Mouse (Mus musculus): ENCODE results near the gene Gdf15. TPM values are rescaled to one million over a fixed set of nuclear protein-coding genes. Genes with fewer than 3 reads are reported as not detected.

The Gdf15 gene
- total and polyA plus RNA-seq, 3 experiments: 0.15 to 0.63 TPM; not detected in 1

Other genes starting within 250 kb of the Gdf15 start
- 3.0 and 3.3 TPM in 2 replicates for gene Crtc1, start 192.9 kb downstream of the Gdf15 start, total RNA-seq (2012; rRNA removed)
- gene Crtc1, start 192.9 kb downstream of the Gdf15 start, polyA plus RNA-seq (2012; ENCODE audit: insufficient read depth in 1 of 2, insufficient read length in 2 of 2, low read depth in 1 of 2, low replicate concordance in 2 of 2, missing spikeins in 1 of 2): 10 to 100 TPM in 1 of 2 experiments, not detected in 1; 18.0 TPM
- 7.6 and 8.0 TPM in 2 replicates for gene Klhl26, start 155.5 kb downstream of the Gdf15 start, total RNA-seq (2012; rRNA removed)
- gene Klhl26, start 155.5 kb downstream of the Gdf15 start, polyA plus RNA-seq (2012; ENCODE audit: insufficient read depth in 1 of 2, insufficient read length in 2 of 2, low read depth in 1 of 2, low replicate concordance in 2 of 2, missing spikeins in 1 of 2): 10 to 100 TPM in 1 of 2 experiments, not detected in 1; 11.4 TPM
- gene Tmem59l, start 145.1 kb downstream of the Gdf15 start, total RNA-seq (2012; rRNA removed): not detected in 2 replicates
- not detected for gene Tmem59l, start 145.1 kb downstream of the Gdf15 start, polyA plus RNA-seq (2012; ENCODE audit: insufficient read depth in 1 of 2, insufficient read length in 2 of 2, low read depth in 1 of 2, low replicate concordance in 2 of 2, missing spikeins in 1 of 2)
- gene Crlf1, start 139.3 kb downstream of the Gdf15 start, total RNA-seq (2012; rRNA removed): 3.8 and 6.6 TPM in 2 replicates
- gene Crlf1, start 139.3 kb downstream of the Gdf15 start, polyA plus RNA-seq (2012; ENCODE audit: insufficient read depth in 1 of 2, insufficient read length in 2 of 2, low read depth in 1 of 2, low replicate concordance in 2 of 2, missing spikeins in 1 of 2): 10 to 100 TPM in 1 of 2 experiments, not detected in 1; 26.6 TPM
- gene Rex1bd, start 125.7 kb downstream of the Gdf15 start, total RNA-seq (2012; rRNA removed): 200 and 204 TPM in 2 replicates
- gene Rex1bd, start 125.7 kb downstream of the Gdf15 start, polyA plus RNA-seq (2012; ENCODE audit: insufficient read depth in 1 of 2, insufficient read length in 2 of 2, low read depth in 1 of 2, low replicate concordance in 2 of 2, missing spikeins in 1 of 2): 100 to 1,000 TPM in 1 of 2 experiments, not detected in 1; 145 TPM
- gene Uba52, start 121.7 kb downstream of the Gdf15 start, total RNA-seq (2012; rRNA removed): 3,582 and 3,633 TPM in 2 replicates
- gene Uba52, start 121.7 kb downstream of the Gdf15 start, polyA plus RNA-seq (2012; ENCODE audit: insufficient read depth in 1 of 2, insufficient read length in 2 of 2, low read depth in 1 of 2, low replicate concordance in 2 of 2, missing spikeins in 1 of 2): 1,000 to 10,000 TPM in 1 of 2 experiments, not detected in 1; 2,814 TPM
- 212 and 215 TPM in 2 replicates for gene Fkbp8, start 104.7 kb downstream of the Gdf15 start, total RNA-seq (2012; rRNA removed)
- gene Fkbp8, start 104.7 kb downstream of the Gdf15 start, polyA plus RNA-seq (2012; ENCODE audit: insufficient read depth in 1 of 2, insufficient read length in 2 of 2, low read depth in 1 of 2, low replicate concordance in 2 of 2, missing spikeins in 1 of 2): 100 to 1,000 TPM in 1 of 2 experiments, not detected in 1; 349 TPM
- 49.1 and 54.4 TPM in 2 replicates for gene Kxd1, start 104.5 kb downstream of the Gdf15 start, total RNA-seq (2012; rRNA removed)
- gene Kxd1, start 104.5 kb downstream of the Gdf15 start, polyA plus RNA-seq (2012; ENCODE audit: insufficient read depth in 1 of 2, insufficient read length in 2 of 2, low read depth in 1 of 2, low replicate concordance in 2 of 2, missing spikeins in 1 of 2): 10 to 100 TPM in 1 of 2 experiments, not detected in 1; 77.4 TPM
- 10.8 and 12.4 TPM in 2 replicates for gene Ell, start 93.0 kb downstream of the Gdf15 start, total RNA-seq (2012; rRNA removed)
- 10 to 100 TPM in 1 of 2 experiments, not detected in 1; 25.9 TPM for gene Ell, start 93.0 kb downstream of the Gdf15 start, polyA plus RNA-seq (2012; ENCODE audit: insufficient read depth in 1 of 2, insufficient read length in 2 of 2, low read depth in 1 of 2, low replicate concordance in 2 of 2, missing spikeins in 1 of 2)
- 84.1 and 90.9 TPM in 2 replicates for gene Isyna1, start 38.1 kb downstream of the Gdf15 start, total RNA-seq (2012; rRNA removed)
- gene Isyna1, start 38.1 kb downstream of the Gdf15 start, polyA plus RNA-seq (2012; ENCODE audit: insufficient read depth in 1 of 2, insufficient read length in 2 of 2, low read depth in 1 of 2, low replicate concordance in 2 of 2, missing spikeins in 1 of 2): 100 to 1,000 TPM in 1 of 2 experiments, not detected in 1; 189 TPM
- gene Ssbp4, start 23.6 kb downstream of the Gdf15 start, total RNA-seq (2012; rRNA removed): 80.2 and 84.9 TPM in 2 replicates
- 100 to 1,000 TPM in 1 of 2 experiments, not detected in 1; 212 TPM for gene Ssbp4, start 23.6 kb downstream of the Gdf15 start, polyA plus RNA-seq (2012; ENCODE audit: insufficient read depth in 1 of 2, insufficient read length in 2 of 2, low read depth in 1 of 2, low replicate concordance in 2 of 2, missing spikeins in 1 of 2)
- 0.20 and 0.39 TPM in 2 replicates for gene Lrrc25, start 16.3 kb downstream of the Gdf15 start, total RNA-seq (2012; rRNA removed)
- gene Lrrc25, start 16.3 kb downstream of the Gdf15 start, polyA plus RNA-seq (2012; ENCODE audit: insufficient read depth in 1 of 2, insufficient read length in 2 of 2, low read depth in 1 of 2, low replicate concordance in 2 of 2, missing spikeins in 1 of 2): 1 to 10 TPM in 1 of 2 experiments, not detected in 1; 1.1 TPM
- gene Pgpep1, start 27.9 kb upstream of the Gdf15 start, total RNA-seq (2012; rRNA removed): 12.6 and 13.7 TPM in 2 replicates
- gene Pgpep1, start 27.9 kb upstream of the Gdf15 start, polyA plus RNA-seq (2012; ENCODE audit: insufficient read depth in 1 of 2, insufficient read length in 2 of 2, low read depth in 1 of 2, low replicate concordance in 2 of 2, missing spikeins in 1 of 2): 10 to 100 TPM in 1 of 2 experiments, not detected in 1; 19.5 TPM
- gene Lsm4, start 40.8 kb upstream of the Gdf15 start, total RNA-seq (2012; rRNA removed): 152 and 172 TPM in 2 replicates
- 1,000 to 10,000 TPM in 1 of 2 experiments, 100 to 1,000 TPM in 1; 514 to 2,024 TPM for gene Lsm4, start 40.8 kb upstream of the Gdf15 start, polyA plus RNA-seq (2012; ENCODE audit: insufficient read depth in 1 of 2, insufficient read length in 2 of 2, low read depth in 1 of 2, low replicate concordance in 2 of 2, missing spikeins in 1 of 2)
- gene Jund, start 66.5 kb upstream of the Gdf15 start, total RNA-seq (2012; rRNA removed): 11.1 and 16.5 TPM in 2 replicates
- 10 to 100 TPM in 1 of 2 experiments, not detected in 1; 18.8 TPM for gene Jund, start 66.5 kb upstream of the Gdf15 start, polyA plus RNA-seq (2012; ENCODE audit: insufficient read depth in 1 of 2, insufficient read length in 2 of 2, low read depth in 1 of 2, low replicate concordance in 2 of 2, missing spikeins in 1 of 2)
- gene Iqcn, start 71.0 kb upstream of the Gdf15 start, total RNA-seq (2012; rRNA removed): 0.03 TPM in 1 of 2 replicates, not detected in the other
- gene Iqcn, start 71.0 kb upstream of the Gdf15 start, polyA plus RNA-seq (2012; ENCODE audit: insufficient read depth in 1 of 2, insufficient read length in 2 of 2, low read depth in 1 of 2, low replicate concordance in 2 of 2, missing spikeins in 1 of 2): not detected
- gene Gm3336, start 86.1 kb upstream of the Gdf15 start, total RNA-seq (2012; rRNA removed): 0.19 and 0.20 TPM in 2 replicates
- under 1 TPM in 1 of 2 experiments, not detected in 1; 0.72 TPM for gene Gm3336, start 86.1 kb upstream of the Gdf15 start, polyA plus RNA-seq (2012; ENCODE audit: insufficient read depth in 1 of 2, insufficient read length in 2 of 2, low read depth in 1 of 2, low replicate concordance in 2 of 2, missing spikeins in 1 of 2)
- gene Pde4c, start 91.3 kb upstream of the Gdf15 start, total RNA-seq (2012; rRNA removed): 0.65 and 0.75 TPM in 2 replicates
- gene Pde4c, start 91.3 kb upstream of the Gdf15 start, polyA plus RNA-seq (2012; ENCODE audit: insufficient read depth in 1 of 2, insufficient read length in 2 of 2, low read depth in 1 of 2, low replicate concordance in 2 of 2, missing spikeins in 1 of 2): 1 to 10 TPM in 1 of 2 experiments, not detected in 1; 3.0 TPM
- 1.8 TPM in 2 replicates for gene Rab3a, start 122.2 kb upstream of the Gdf15 start, total RNA-seq (2012; rRNA removed)
- 1 to 10 TPM in 1 of 2 experiments, not detected in 1; 5.6 TPM for gene Rab3a, start 122.2 kb upstream of the Gdf15 start, polyA plus RNA-seq (2012; ENCODE audit: insufficient read depth in 1 of 2, insufficient read length in 2 of 2, low read depth in 1 of 2, low replicate concordance in 2 of 2, missing spikeins in 1 of 2)
- gene Mpv17l2, start 128.5 kb upstream of the Gdf15 start, total RNA-seq (2012; rRNA removed): 41.9 and 52.8 TPM in 2 replicates
- gene Mpv17l2, start 128.5 kb upstream of the Gdf15 start, polyA plus RNA-seq (2012; ENCODE audit: insufficient read depth in 1 of 2, insufficient read length in 2 of 2, low read depth in 1 of 2, low replicate concordance in 2 of 2, missing spikeins in 1 of 2): 100 to 1,000 TPM in 1 of 2 experiments, not detected in 1; 102 TPM
- gene Pik3r2, start 144.3 kb upstream of the Gdf15 start, total RNA-seq (2012; rRNA removed): 23.7 and 25.4 TPM in 2 replicates
- 10 to 100 TPM in 1 of 2 experiments, not detected in 1; 37.8 TPM for gene Pik3r2, start 144.3 kb upstream of the Gdf15 start, polyA plus RNA-seq (2012; ENCODE audit: insufficient read depth in 1 of 2, insufficient read length in 2 of 2, low read depth in 1 of 2, low replicate concordance in 2 of 2, missing spikeins in 1 of 2)
- 10.4 and 13.5 TPM in 2 replicates for gene Mast3, start 172.6 kb upstream of the Gdf15 start, total RNA-seq (2012; rRNA removed)
- 10 to 100 TPM in 1 of 2 experiments, not detected in 1; 54.7 TPM for gene Mast3, start 172.6 kb upstream of the Gdf15 start, polyA plus RNA-seq (2012; ENCODE audit: insufficient read depth in 1 of 2, insufficient read length in 2 of 2, low read depth in 1 of 2, low replicate concordance in 2 of 2, missing spikeins in 1 of 2)
- gene Il12rb1, start 176.0 kb upstream of the Gdf15 start, total RNA-seq (2012; rRNA removed): 1.2 and 1.4 TPM in 2 replicates
- gene Il12rb1, start 176.0 kb upstream of the Gdf15 start, polyA plus RNA-seq (2012; ENCODE audit: insufficient read depth in 1 of 2, insufficient read length in 2 of 2, low read depth in 1 of 2, low replicate concordance in 2 of 2, missing spikeins in 1 of 2): 1 to 10 TPM in 1 of 2 experiments, not detected in 1; 2.2 TPM
- 10.0 and 13.1 TPM in 2 replicates for gene Arrdc2, start 207.3 kb upstream of the Gdf15 start, total RNA-seq (2012; rRNA removed)
- 10 to 100 TPM in 1 of 2 experiments, not detected in 1; 22.5 TPM for gene Arrdc2, start 207.3 kb upstream of the Gdf15 start, polyA plus RNA-seq (2012; ENCODE audit: insufficient read depth in 1 of 2, insufficient read length in 2 of 2, low read depth in 1 of 2, low replicate concordance in 2 of 2, missing spikeins in 1 of 2)
- gene Kcnn1, start 230.8 kb upstream of the Gdf15 start, total RNA-seq (2012; rRNA removed): 7.3 and 8.9 TPM in 2 replicates
- 10 to 100 TPM in 1 of 2 experiments, not detected in 1; 10.7 TPM for gene Kcnn1, start 230.8 kb upstream of the Gdf15 start, polyA plus RNA-seq (2012; ENCODE audit: insufficient read depth in 1 of 2, insufficient read length in 2 of 2, low read depth in 1 of 2, low replicate concordance in 2 of 2, missing spikeins in 1 of 2)
- 47.5 and 47.6 TPM in 2 replicates for gene Ccdc124, start 241.5 kb upstream of the Gdf15 start, total RNA-seq (2012; rRNA removed)
- gene Ccdc124, start 241.5 kb upstream of the Gdf15 start, polyA plus RNA-seq (2012; ENCODE audit: insufficient read depth in 1 of 2, insufficient read length in 2 of 2, low read depth in 1 of 2, low replicate concordance in 2 of 2, missing spikeins in 1 of 2): 10 to 100 TPM in 1 of 2 experiments, not detected in 1; 87.1 TPM

All from MEL (cell line).